Mouse (Mus musculus) midbrain, embryonic 10.5 days (tissue): ENCODE data around the gene Zbtb21. TPM values are rescaled to one million over a fixed set of nuclear protein-coding genes. Genes with fewer than 3 reads are reported as not detected.
A peak's percentile ranks its signal among the peaks of the same experiment; 100 is the strongest.

Source experiments
- DNase-seq: peaks from one replicate; pipeline ENCODE4 v3.0.0-alpha.2; 2017; ENCODE audit warnings: low spot score
- H3K27ac ChIP-seq: fragments of 300-500 bp; sonication (generic); replicated peaks from 2 replicates; pipeline ENCODE4 v1.5.1; 2016; ENCODE audit warnings: mild to moderate bottlenecking
- H3K27me3 ChIP-seq: fragments of 300-500 bp; sonication (generic); 2 replicates; pipeline ENCODE4 v1.6.1; 2016; ENCODE audit warnings: low read depth, mild to moderate bottlenecking; ENCODE audit not compliant: poor library complexity, severe bottlenecking
- H3K36me3 ChIP-seq: fragments of 300-500 bp; sonication (generic); 2 replicates; pipeline ENCODE4 v1.6.1; 2016; ENCODE audit warnings: mild to moderate bottlenecking, moderate library complexity
- H3K4me1 ChIP-seq: fragments of 300-500 bp; sonication (generic); 2 replicates; pipeline ENCODE4 v1.6.1; 2016
- H3K4me3 ChIP-seq: fragments of 300-500 bp; sonication (generic); 2 replicates; pipeline ENCODE4 v1.5.1; 2016; ENCODE audit warnings: mild to moderate bottlenecking, moderate library complexity
- H3K9me3 ChIP-seq: fragments of 300-500 bp; sonication (generic); replicated peaks from 2 replicates; pipeline ENCODE4 v1.6.1; 2016; ENCODE audit warnings: mild to moderate bottlenecking
- WGBS: fragments of 180-500 bp; shearing (Covaris S2); methylation state at CpG from one replicate; pipeline ENCODE4 v1.1.7; 2016; 5-methylcytosine and 5-hydroxymethylcytosine counted together
- polyA plus RNA-seq: library from polyadenylated mRNA; unstranded; fragments of >200 nt; fragmentation: Nextera tagmentation; extraction: Ambion mirVana; gene quantifications from 2 replicates; pipeline ENCODE4 v1.2.1, GENCODE M21; 2016

Gene Zbtb21
- polyA plus RNA-seq, 1 experiment from 2014 or later: 15.0 TPM

- Histone ChIP-seq H3K4me3 (no peak overlapping the region), H3K27me3 (no peaks in the 10 kb centered on the region), H3K27ac (no peak overlapping the region), H3K9me3 (no peaks in the 10 kb centered on the region), H3K36me3 (no peaks in the 10 kb centered on the region), H3K4me1 (no peaks in the 10 kb centered on the region)
- 87% methylated on average over 3 of the region's 3 CpGs for WGBS
- no peak for DNase-seq
Observed at GRCm38 (mm10) chr16:97935815-97936214, 26.6 kb downstream of the Zbtb21 start.

- no peaks in the 10 kb centered on the region for H3K9me3 ChIP-seq
- H3K27ac ChIP-seq: no peak overlapping the region
- H3K4me1 ChIP-seq: no peaks in the 10 kb centered on the region
- no peaks in the 10 kb centered on the region for H3K27me3 ChIP-seq
- H3K4me3 ChIP-seq: no peak overlapping the region
- DNase-seq: no peak
- H3K36me3 ChIP-seq: no peaks in the 10 kb centered on the region
Observed at GRCm38 (mm10) chr16:97930231-97930630, 32.2 kb downstream of the Zbtb21 start.

- no peaks in the 10 kb centered on the region for H3K4me1 ChIP-seq
- H3K9me3 ChIP-seq: no peaks in the 10 kb centered on the region
- H3K27me3 ChIP-seq: no peaks in the 10 kb centered on the region
- DNase-seq: no peak
- no peaks in the 10 kb centered on the region for H3K36me3 ChIP-seq
- no peak overlapping the region for H3K27ac ChIP-seq
- 75% methylated on average over 1 of the region's 1 CpGs for WGBS
- H3K4me3 ChIP-seq: no peak overlapping the region
Observed at GRCm38 (mm10) chr16:97929520-97929919, 32.9 kb downstream of the Zbtb21 start.

- WGBS: 87% methylated on average over 3 of the region's 3 CpGs
- Histone ChIP-seq H3K9me3 (no peaks in the 10 kb centered on the region), H3K4me1 (peaks cover 5% of the 10 kb centered on the region), H3K27me3 (0 out of 2 replicates have a peak, but pooled peaks cover 6% of the 10 kb centered on the region), H3K4me3 (no peak overlapping the region), H3K27ac (no peak overlapping the region), H3K36me3 (no peaks in the 10 kb centered on the region)
- DNase-seq: no peak
Observed at GRCm38 (mm10) chr16:97927331-97927938, 35.0 kb downstream of the Zbtb21 start.

- no peak overlapping the region for H3K27ac ChIP-seq
- peaks cover 13% of the 10 kb centered on the region for H3K4me1 ChIP-seq
- no peak for DNase-seq
- WGBS: 88% methylated on average over 9 of the region's 9 CpGs
- H3K9me3 ChIP-seq: no peaks in the 10 kb centered on the region
- H3K4me3 ChIP-seq: no peak overlapping the region
- H3K27me3 ChIP-seq: 0 out of 2 replicates have a peak, but pooled peaks cover 7% of the 10 kb centered on the region
- no peaks in the 10 kb centered on the region for H3K36me3 ChIP-seq
Observed at GRCm38 (mm10) chr16:97926381-97926780, 36.0 kb downstream of the Zbtb21 start.

- Histone ChIP-seq H3K27ac (no peak overlapping the region), H3K4me1 (peaks cover 16% of the 10 kb centered on the region), H3K4me3 (no peak overlapping the region), H3K36me3 (no peaks in the 10 kb centered on the region), H3K9me3 (no peaks in the 10 kb centered on the region), H3K27me3 (0 out of 2 replicates have a peak, but pooled peaks cover 12% of the 10 kb centered on the region)
- DNase-seq: no peak
- 85% methylated on average over 2 of the region's 2 CpGs for WGBS
Observed at GRCm38 (mm10) chr16:97925760-97926159, 36.7 kb downstream of the Zbtb21 start.

GRCm38 (mm10) chr16:97923700-97924099 is 38.7 kb downstream of the Zbtb21 start:
- 77% methylated on average over 1 of the region's 1 CpGs for WGBS
- no peak overlapping the region for H3K27ac ChIP-seq
- peaks cover 16% of the 10 kb centered on the region for H3K4me1 ChIP-seq
- H3K4me3 ChIP-seq: no peak overlapping the region
- no peaks in the 10 kb centered on the region for H3K36me3 ChIP-seq
- H3K9me3 ChIP-seq: no peaks in the 10 kb centered on the region
- no peak for DNase-seq
- 0 out of 2 replicates have a peak, but pooled peaks cover 12% of the 10 kb centered on the region for H3K27me3 ChIP-seq

- DNase-seq: no peak
- Histone ChIP-seq H3K9me3 (no peaks in the 10 kb centered on the region), H3K36me3 (no peaks in the 10 kb centered on the region), H3K27ac (peak overlapping the region; percentile 90), H3K27me3 (0 out of 2 replicates have a peak, but pooled peaks cover 12% of the 10 kb centered on the region), H3K4me1 (peaks cover 16% of the 10 kb centered on the region), H3K4me3 (peak overlapping the region; percentile 89)
- WGBS: 1% methylated on average over 9 of the region's 9 CpGs
Observed at GRCm38 (mm10) chr16:97922779-97923126, 39.7 kb downstream of the Zbtb21 start.

GRCm38 (mm10) chr16:97921961-97922778 is 40.3 kb downstream of the Zbtb21 start:
- Histone ChIP-seq H3K27ac (peak overlapping the region; percentile 90), H3K9me3 (no peaks in the 10 kb centered on the region), H3K27me3 (0 out of 2 replicates have a peak, but pooled peaks cover 12% of the 10 kb centered on the region), H3K4me1 (peaks cover 16% of the 10 kb centered on the region), H3K36me3 (no peaks in the 10 kb centered on the region), H3K4me3 (peak overlapping the region; percentile 89)
- WGBS: under 1% methylated on average over 75 of the region's 75 CpGs
- peak; percentile 82 for DNase-seq

GRCm38 (mm10) chr16:97920621-97921020 is 41.8 kb downstream of the Zbtb21 start:
- no peak overlapping the region for H3K27ac ChIP-seq
- 0 out of 2 replicates have a peak, but pooled peaks cover 12% of the 10 kb centered on the region for H3K27me3 ChIP-seq
- 93% methylated on average over 1 of the region's 1 CpGs for WGBS
- DNase-seq: no peak
- H3K4me1 ChIP-seq: peaks cover 16% of the 10 kb centered on the region
- H3K4me3 ChIP-seq: no peak overlapping the region
- no peaks in the 10 kb centered on the region for H3K36me3 ChIP-seq
- no peaks in the 10 kb centered on the region for H3K9me3 ChIP-seq

- 33% methylated on average over 2 of the region's 2 CpGs for WGBS
Observed at GRCm38 (mm10) chr16:97919793-97920192, 42.6 kb downstream of the Zbtb21 start.

GRCm38 (mm10) chr16:97912873-97913272 is 49.5 kb downstream of the Zbtb21 start:
- Histone ChIP-seq H3K27me3 (no peaks in the 10 kb centered on the region), H3K4me3 (no peak overlapping the region), H3K9me3 (no peaks in the 10 kb centered on the region), H3K4me1 (no peaks in the 10 kb centered on the region), H3K36me3 (no peaks in the 10 kb centered on the region), H3K27ac (no peak overlapping the region)
- DNase-seq: no peak

More at GRCm38 (mm10) chr16:97919793-97920192, 42.6 kb downstream of the Zbtb21 start:
- H3K27ac ChIP-seq: no peak overlapping the region
- H3K9me3 ChIP-seq: no peaks in the 10 kb centered on the region
- H3K4me1 ChIP-seq: peaks cover 16% of the 10 kb centered on the region
- no peak for DNase-seq
- 0 out of 2 replicates have a peak, but pooled peaks cover 12% of the 10 kb centered on the region for H3K27me3 ChIP-seq
- H3K36me3 ChIP-seq: no peaks in the 10 kb centered on the region
- H3K4me3 ChIP-seq: no peak overlapping the region

- Histone ChIP-seq H3K4me3 (no peak overlapping the region), H3K4me1 (no peaks in the 10 kb centered on the region), H3K27ac (no peak overlapping the region), H3K27me3 (no peaks in the 10 kb centered on the region), H3K36me3 (no peaks in the 10 kb centered on the region), H3K9me3 (no peaks in the 10 kb centered on the region)
- 94% methylated on average over 1 of the region's 1 CpGs for WGBS
- no peak for DNase-seq
Observed at GRCm38 (mm10) chr16:97909356-97909755, 53.1 kb downstream of the Zbtb21 start.
